Mouse (Mus musculus): ENCODE results near the gene Ccnq.

DNA sequence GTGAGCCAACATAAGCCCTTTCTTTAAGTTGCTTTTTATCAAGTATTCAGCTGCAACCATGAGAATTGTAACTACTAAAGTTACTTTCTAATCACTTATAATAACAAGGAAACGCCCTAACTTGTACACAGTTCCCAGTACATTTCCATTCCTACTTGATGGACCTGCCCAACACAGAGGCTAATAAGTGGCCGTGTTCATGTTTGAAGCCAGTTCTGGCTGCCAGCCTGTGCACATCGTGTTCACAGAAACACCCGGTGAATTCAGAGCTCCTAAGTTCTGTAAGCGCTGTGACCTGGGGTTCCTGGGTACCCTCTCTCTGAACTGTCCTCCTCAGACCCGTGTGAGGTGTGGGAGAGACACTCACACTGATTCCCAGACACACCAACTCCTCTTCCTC lies 13.3 kb upstream of the Ccnq start:
- no peak for TF ChIP-seq CTCF (IDR thresholded peaks at IDR 0.05)
- no peak for TF ChIP-seq EP300 (IDR thresholded peaks at IDR 0.05)
